Mouse (Mus musculus) heart, embryonic 15.5 days (tissue): ENCODE data around the gene Yipf2. TPM values are rescaled to one million over a fixed set of nuclear protein-coding genes. Genes with fewer than 3 reads are reported as not detected.

Experiments
- microRNA counts: library from miRNA; unstranded; fragments of <30 nt; microRNA quantifications from one replicate; lab custom pipeline; 2016
- microRNA-seq: library from miRNA; unstranded; fragments of <30 nt; microRNA quantifications from one replicate; pipeline ENCODE4, GENCODE M21; 2016
- polyA plus RNA-seq: library from polyadenylated mRNA; unstranded; fragments of >200 nt; fragmentation: Nextera tagmentation; extraction: Ambion mirVana; gene quantifications from 2 replicates; pipeline ENCODE4 v1.2.1, GENCODE M21; 2015

Gene Yipf2
- polyA plus RNA-seq, 1 experiment from 2014 or later: 12.0 TPM

MicroRNA genes within 50 kb of the gene (microRNA counts, 519-probe panel; counts per million panel counts)
- microRNA mmu-miR-1946b (lab: Ali Mortazavi, UCI): not detected

Small RNA genes within 50 kb of the gene (microRNA-seq; reads per million reads assigned to microRNA genes)
- not detected for gene Mir1946b

Other genes with a start within 250 kb of the Yipf2 start
- gene Ilf3, start 225.0 kb downstream of the Yipf2 start, polyA plus RNA-seq: 88.1 and 118 TPM in 2 replicates
- 23.8 and 28.1 TPM in 2 replicates for gene Qtrt1, start 181.0 kb downstream of the Yipf2 start, polyA plus RNA-seq
- gene Dnm2, start 167.9 kb downstream of the Yipf2 start, polyA plus RNA-seq: 60.0 and 73.6 TPM in 2 replicates
- 78.8 and 92.6 TPM in 2 replicates for gene Tmed1, start 82.6 kb downstream of the Yipf2 start, polyA plus RNA-seq
- gene AB124611, start 66.7 kb downstream of the Yipf2 start, polyA plus RNA-seq: 2.3 and 4.1 TPM in 2 replicates
- gene Carm1, start 45.9 kb downstream of the Yipf2 start, polyA plus RNA-seq: 26.2 and 41.0 TPM in 2 replicates
- gene Timm29, start 106 bp downstream of the Yipf2 start, polyA plus RNA-seq: 26.1 and 29.8 TPM in 2 replicates
- 39.6 and 57.4 TPM in 2 replicates for gene Smarca4, start 23.3 kb upstream of the Yipf2 start, polyA plus RNA-seq
- gene Ldlr, start 130.7 kb upstream of the Yipf2 start, polyA plus RNA-seq: 12.9 and 25.0 TPM in 2 replicates
- 69.6 and 88.1 TPM in 2 replicates for gene Spc24, start 167.5 kb upstream of the Yipf2 start, polyA plus RNA-seq
- 20.0 and 26.3 TPM in 2 replicates for gene Kank2, start 205.9 kb upstream of the Yipf2 start, polyA plus RNA-seq
- 1.2 and 2.1 TPM in 2 replicates for gene Angptl8, start 242.7 kb upstream of the Yipf2 start, polyA plus RNA-seq